Mouse (Mus musculus) spleen, adult 18-20 months (tissue): Measurements from ENCODE around the gene Calb2.

ENCODE experiments used
- DNase-seq, 2 experiments: peaks; one replicate each; pipeline ENCODE4 v3.0.0; 2022; ENCODE audit warnings: mixed read lengths in 2 of 2

The Calb2 gene

GRCm38 (mm10) chr8:110168046-110168445 lies at the start of gene Calb2:
Gene Calb2 (minus strand): TSS chr8:110168210.
- DNase-seq: peak in 1 of 2 experiments; percentile 3

DNA sequence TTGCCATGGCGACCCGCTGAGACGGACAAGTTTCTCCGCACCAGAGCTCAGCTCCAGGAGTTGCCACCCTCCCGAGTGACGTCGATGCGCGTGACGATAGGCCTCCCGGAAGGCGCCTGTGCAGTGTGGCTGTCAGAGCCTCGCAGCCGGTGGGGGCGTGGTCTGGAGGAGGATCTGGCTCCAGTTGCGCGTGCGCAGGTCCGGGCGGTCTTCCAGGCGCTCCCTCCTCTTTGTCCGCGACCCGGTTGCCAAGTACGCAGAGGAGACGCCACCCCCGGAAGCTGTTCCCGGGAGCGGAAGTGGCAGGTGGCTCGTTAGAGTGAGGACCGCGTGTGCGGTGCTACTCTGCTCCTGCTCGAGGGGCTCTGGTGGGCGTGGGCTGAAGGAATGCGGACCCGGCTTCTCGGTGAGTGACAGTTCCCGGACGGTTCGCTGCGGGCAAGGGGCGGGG lies 49.7 kb upstream of the Calb2 start:
- peak; percentile 98 for DNase-seq

- no peak for DNase-seq
Measured at GRCm38 (mm10) chr8:110217198-110217597, 49.2 kb upstream of the Calb2 start.

- DNase-seq: no peak
Measured at GRCm38 (mm10) chr8:110216253-110216652, 48.2 kb upstream of the Calb2 start.

DNA sequence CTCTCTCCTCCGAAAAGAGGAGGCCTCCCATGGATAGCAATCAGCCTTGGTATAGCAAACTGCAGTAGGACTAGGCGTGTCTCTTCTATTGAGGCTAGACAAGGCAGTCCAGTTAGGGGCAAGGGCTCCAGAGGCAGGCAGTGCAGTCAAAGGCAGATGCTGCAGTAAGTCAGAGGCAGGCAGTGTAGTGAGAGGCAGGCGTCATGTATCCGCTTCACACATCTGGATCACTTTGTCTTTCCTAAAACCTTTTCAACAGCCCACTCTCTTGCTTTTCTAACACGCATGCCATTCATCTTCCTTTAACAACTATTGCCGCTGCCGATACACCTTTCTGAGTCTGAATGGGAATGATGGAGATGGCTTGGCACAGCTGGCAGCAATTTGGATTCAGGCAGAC lies 47.4 kb upstream of the Calb2 start, which contains the start of gene Cmtr2:
TSS of gene Cmtr2 (plus strand) at position 301 of the 400 bp plus-strand sequence.
- no peak for DNase-seq

DNA sequence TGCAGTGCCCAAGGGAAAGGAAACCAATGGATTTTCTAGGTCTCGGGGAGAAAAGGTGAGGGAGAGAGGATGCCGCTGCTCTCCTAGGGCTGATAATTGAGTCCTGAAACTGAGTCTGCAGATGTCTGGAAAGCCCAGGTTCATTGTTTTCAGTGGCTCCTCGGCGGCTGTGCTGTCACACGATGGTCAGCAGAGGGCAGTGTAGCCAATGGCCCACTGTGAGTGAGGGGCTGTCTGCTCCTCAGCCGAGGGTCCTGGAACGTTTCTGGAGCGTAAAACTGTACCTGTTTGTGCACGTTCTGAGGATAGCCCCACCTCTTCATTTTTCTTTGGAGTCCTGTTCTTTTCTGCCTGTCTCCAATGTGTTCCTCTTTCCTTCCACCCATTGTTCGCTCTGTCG lies 33.8 kb upstream of the Calb2 start:
- DNase-seq: no peak

- DNase-seq: no peak
Measured at GRCm38 (mm10) chr8:110196678-110197077, 28.7 kb upstream of the Calb2 start.

DNA sequence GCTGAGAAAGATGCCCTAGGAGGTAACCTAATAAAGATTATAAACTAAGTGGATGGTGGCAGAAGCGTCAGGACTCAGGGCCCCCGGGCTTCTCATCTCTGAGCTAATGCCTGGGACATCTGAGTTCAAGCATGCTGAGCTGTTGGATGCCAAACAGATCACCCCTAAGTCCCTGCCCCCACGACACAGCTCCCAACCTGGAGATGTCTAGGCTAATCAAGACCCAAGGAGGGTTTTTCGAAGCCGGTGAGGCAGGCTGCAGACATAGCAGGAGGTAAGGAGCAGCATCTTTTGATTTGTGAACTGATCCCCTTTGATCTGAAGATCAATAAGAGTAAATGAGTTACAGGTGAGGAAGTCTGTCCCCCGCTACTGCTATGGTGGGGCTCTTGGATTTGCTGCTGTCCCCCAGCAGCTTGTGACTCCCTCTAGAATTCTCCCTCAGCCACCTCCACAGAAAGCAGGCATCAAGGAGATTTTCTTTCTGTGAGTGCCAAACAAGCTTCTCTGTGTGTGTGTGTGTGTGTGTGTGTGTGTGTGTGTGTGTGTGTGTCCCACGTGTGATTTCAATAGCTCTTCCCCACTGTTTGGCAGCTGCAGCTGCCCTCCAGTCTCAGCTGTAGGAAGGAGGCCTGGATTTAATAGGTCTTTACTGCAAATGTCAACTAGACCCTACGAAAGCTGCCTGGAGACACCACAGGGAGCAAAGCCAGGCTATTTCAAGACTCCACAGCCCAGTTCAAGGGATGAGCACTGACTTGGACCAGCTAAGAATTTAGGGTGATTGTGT lies 21.1 kb upstream of the Calb2 start:
- no peak for DNase-seq

GRCm38 (mm10) chr8:110185538-110185937 lies 17.5 kb upstream of the Calb2 start:
- DNase-seq: no peak

DNA sequence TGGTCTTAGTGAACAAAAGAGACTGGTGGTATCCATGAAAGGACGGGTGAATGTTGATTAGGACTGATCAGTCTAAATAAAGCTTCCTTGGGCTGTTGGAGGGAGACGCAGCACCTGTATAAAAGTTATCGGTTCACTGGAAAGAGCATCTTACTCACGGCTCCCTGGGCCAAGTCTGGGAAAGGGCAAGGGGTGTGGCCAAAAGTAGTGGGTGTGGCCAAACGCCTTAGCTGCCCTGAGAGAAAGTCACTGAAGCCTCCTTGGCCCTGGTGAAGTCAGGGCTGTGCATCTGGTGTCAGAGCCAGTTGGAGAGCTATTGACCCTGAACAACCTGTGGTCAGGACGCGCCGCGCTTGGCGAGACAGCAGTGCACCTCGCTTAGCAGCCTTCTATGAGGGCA lies 15.7 kb upstream of the Calb2 start:
- DNase-seq: no peak

DNA sequence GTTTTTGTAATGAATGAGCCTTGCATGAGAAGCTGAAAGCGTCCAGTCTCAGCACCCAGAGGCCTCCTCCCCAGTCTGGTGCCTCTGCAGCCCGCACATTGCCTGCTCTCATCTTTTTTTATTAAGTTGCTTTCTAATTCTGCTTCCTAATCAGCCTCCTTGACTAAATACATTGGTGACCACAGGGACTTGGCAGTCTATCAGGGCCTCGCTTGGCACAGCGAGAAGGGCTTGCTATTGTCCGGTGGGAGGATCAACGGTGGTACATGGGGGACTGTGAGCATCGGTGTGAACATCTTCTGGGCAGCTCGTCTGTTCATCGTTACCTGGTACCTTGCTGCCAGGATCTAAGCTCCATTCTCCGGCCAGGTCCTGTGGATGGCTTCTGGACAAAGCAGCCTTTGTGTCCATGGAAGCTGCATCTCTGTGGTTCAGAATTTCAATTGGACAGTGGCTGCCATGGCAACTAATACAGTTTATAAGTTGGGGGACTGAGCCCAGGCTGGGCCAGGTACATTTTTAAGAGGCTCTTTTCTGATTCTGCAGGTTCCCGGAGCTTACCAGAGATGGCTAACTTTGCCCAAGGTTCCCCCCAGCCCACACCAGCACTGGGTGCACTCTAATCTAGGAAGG lies 14.8 kb upstream of the Calb2 start:
- no peak for DNase-seq

DNA sequence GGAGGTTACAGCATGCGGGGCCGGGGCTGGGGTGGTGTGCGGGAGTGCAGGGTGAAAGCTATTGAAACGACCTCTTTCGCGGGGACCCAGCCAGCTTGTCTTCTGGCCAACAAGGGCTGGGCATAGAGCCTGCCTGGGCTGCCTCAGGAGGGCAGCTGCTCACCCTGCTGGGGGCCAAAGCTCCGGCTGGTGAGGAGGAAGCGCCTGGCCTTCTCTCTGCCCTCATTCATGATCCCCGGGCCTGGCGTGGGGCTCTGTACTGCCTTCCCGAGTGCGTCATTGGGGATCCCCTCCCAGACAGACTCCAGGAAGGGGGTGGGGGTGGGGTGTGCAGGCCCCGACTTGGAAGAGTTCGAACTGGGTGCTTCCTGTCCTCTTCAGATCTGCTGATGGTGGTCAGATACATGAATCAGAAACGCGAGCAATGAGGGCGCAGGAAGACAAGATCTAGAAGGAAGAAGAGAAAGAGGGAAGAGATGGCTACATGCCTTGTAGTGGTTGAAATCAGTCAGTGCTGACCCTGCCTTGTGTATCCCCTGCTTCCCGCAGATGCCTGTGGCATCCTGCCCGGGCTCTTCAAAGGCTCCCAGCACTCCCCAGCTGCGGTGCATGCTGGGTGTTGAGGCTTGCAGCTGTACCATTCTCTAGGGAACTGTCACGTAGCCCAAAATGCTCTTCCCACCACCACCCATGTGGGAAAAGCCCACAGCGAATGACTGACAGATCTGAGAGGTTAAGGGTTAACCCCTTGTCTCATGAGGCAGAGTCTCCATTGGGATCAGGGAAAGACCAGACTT lies 9.5 kb upstream of the Calb2 start:
- no peak for DNase-seq

- no peak for DNase-seq
Measured at GRCm38 (mm10) chr8:110174826-110175225, 6.8 kb upstream of the Calb2 start.

GRCm38 (mm10) chr8:110172161-110172560 lies 4.2 kb upstream of the Calb2 start:
- no peak for DNase-seq

DNA sequence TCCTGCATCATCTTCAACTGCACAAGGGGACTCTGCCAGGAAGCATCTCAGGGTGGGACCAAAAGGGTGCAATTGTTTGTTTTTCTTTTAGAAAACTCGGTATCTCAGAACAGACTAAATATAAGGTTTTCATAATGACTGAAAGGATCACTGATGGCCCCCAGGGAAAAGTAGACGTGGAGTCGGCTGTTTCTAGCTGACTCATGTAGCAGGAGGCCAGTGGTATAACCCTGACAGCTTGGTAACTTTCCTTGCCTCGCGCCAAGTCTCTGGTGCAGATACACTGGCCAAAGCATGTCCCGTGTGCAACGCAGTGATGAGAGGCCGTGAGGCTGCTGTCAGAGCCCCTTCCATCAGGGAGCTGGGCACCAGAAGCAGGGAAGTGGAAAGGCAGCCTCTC lies 1.7 kb downstream of the Calb2 start:
- no peak for DNase-seq

DNA sequence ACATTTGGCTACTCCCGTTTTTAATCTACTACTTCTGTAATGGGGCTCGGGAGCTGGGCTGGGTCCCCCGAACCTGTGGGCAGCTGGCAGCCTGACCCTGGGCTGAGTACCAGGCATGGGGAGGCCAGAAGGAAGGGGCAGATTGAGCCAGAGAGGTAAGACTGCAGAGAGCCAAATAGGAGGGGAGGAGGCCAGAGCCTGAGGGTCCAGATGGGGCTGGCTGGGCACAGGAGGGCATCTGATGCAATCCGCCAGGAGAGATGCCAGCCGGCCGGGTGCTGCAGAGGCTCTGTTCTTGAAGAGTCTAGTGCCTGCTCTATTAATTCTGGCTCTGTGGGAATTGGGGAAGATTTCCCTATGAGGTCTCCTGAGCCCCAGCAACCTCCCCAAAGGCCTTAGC lies 6.0 kb downstream of the Calb2 start:
- DNase-seq: no peak

DNA sequence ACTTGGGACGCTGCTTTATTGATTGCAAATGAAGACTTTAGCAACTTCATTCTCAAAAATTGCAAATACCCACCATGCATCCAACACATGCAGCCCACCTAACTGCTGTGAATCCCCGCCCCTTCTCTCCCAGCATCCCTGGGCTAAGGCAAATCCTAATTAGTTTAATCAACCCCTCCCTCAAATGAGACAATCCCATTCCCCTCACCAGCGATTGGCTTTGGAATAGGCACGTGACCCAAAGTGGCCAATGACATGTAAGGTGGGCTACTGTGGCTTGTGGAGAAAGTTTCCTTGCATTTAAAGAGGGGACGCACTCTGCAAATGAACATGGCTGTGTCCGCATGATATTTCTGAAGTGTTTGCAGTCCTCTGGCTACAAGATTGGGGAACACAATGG lies 15.1 kb downstream of the Calb2 start:
- no peak for DNase-seq

GRCm38 (mm10) chr8:110145538-110145937 lies 22.5 kb downstream of the Calb2 start:
- DNase-seq: peak in 1 of 2 experiments; percentile 34

GRCm38 (mm10) chr8:110140770-110141169 lies 27.2 kb downstream of the Calb2 start:
- no peak for DNase-seq

DNA sequence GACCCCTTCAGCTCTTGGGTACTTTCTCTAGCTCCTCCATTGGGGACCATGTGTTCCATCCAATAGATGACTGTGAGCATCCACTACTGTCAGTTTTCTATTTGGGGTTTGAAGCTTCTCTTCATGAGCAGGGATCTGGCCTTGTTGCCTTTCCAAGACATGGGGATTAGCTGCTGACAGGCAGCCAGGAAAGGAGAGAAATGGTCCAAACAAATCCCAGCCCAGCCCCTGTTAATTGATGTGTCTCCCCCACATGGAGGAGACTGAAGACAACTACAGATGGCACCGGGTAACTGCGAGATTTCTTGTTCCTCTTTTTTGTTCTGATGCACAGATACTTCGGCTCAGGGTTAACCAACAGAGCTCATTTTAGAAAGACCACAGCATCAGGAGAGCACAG lies 27.9 kb downstream of the Calb2 start:
- no peak for DNase-seq

DNA sequence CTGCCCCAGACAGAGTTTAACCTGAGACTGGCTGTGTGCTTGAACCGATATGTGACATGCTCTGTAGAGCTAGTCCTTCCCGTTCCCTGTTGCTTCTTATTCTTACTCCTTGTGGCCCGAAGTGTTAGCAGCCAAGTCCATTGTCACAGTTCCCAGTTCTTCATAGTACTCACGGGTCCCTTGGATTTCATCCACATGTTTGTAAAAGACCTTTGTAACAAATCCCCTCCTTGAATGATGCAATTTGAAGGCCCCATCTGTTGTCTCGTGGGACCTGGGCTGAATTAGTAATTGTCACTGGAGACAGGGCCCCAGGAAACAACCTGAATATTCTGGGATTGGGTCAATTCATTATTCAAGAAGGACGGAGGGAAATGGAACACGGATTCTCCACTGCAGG lies 32.5 kb downstream of the Calb2 start:
- no peak for DNase-seq

DNA sequence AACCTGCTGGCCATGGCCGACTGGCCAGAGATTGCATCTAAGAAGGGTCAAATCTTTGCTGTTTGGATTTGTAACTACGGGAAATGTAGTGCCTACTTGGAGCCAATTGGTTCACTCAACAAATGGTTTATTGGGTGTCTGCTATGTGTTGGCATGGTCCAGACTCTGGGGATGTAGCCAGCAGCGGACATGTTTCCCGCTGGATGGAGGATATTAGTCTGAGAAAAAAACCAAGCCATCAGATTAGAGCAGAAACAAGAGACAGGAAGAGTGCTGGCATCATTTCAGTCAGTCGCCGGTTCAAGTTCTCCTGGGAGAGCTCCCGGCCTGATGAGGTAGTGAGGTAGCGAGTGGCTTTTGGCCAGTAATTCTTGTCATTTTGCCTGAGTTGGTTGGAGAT lies 33.8 kb downstream of the Calb2 start:
- DNase-seq: no peak

GRCm38 (mm10) chr8:110130537-110130936 lies 37.5 kb downstream of the Calb2 start:
- DNase-seq: peak in 1 of 2 experiments; percentile 44

DNA sequence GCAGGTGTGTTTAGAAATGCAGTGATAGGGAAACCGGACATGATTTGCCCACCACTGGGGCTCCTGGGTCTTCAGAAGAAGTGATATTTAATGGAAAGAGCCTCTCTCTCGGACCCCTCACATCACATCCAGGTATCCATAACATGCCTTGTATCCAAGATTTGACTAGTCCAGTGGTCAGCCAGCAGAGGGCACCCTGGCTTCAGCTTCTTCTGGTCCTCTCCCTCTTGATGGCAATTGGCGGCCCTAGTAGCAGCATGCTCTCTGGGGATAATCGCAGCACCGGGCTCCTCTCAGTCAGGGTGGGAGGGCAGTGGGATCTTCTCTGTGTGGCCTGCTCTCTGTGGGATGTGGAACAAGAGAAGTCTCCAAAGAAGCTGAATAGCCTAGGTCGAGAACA lies 48.3 kb downstream of the Calb2 start:
- DNase-seq: no peak
